Mouse (Mus musculus) yolk sac, embryonic 10.5 days (tissue): ENCODE measurements at regions not wholly inside any gene's neighbourhood (a gene's known extent, or its start where the extent isn't known, plus 50 kb on each side); places are given as distances from the start of the nearest gene placed in this dataset.
"Not testable (repeated sequence)": the region's sequence is repeated elsewhere in the genome, so short reads cannot be mapped to it uniquely, and the experiment has no call there.

Experiments
- DNase-seq: peaks from one replicate; pipeline ENCODE4 v3.0.0-alpha.2; 2017; ENCODE audit warnings: low spot score

GRCm38 (mm10) chr12:79989582-79990110, 123.2 kb downstream of the Zfp36l1 start:
- no peak for DNase-seq

- no peak for DNase-seq
Measured at GRCm38 (mm10) chr12:79988401-79989358, 124.1 kb downstream of the Zfp36l1 start.

GRCm38 (mm10) chr12:79986241-79986976, 126.4 kb downstream of the Zfp36l1 start:
- DNase-seq: peak; percentile 85

GRCm38 (mm10) chr12:79984985-79985747, 127.6 kb downstream of the Zfp36l1 start:
- DNase-seq: no peak

GRCm38 (mm10) chr12:79984025-79984790, 128.6 kb downstream of the Zfp36l1 start:
- DNase-seq: no peak

GRCm38 (mm10) chr12:79983232-79983631, 129.6 kb downstream of the Zfp36l1 start:
- no peak for DNase-seq

GRCm38 (mm10) chr12:79982497-79982896, 130.3 kb downstream of the Zfp36l1 start:
- not testable (repeated sequence) for DNase-seq

- no peak for DNase-seq
Measured at GRCm38 (mm10) chr12:79980711-79981110, 132.1 kb downstream of the Zfp36l1 start.

GRCm38 (mm10) chr12:79977136-79977535, 135.7 kb downstream of the Zfp36l1 start:
- DNase-seq: no peak

GRCm38 (mm10) chr12:79975466-79976239, 137.2 kb downstream of the Zfp36l1 start:
- peak; percentile 48 for DNase-seq

- no peak for DNase-seq
Measured at GRCm38 (mm10) chr12:79975050-79975449, 137.8 kb downstream of the Zfp36l1 start.

- DNase-seq: no peak
Measured at GRCm38 (mm10) chr12:79974530-79974929, 138.3 kb downstream of the Zfp36l1 start.

GRCm38 (mm10) chr12:79973566-79974230, 139.1 kb downstream of the Zfp36l1 start:
- no peak for DNase-seq

- DNase-seq: no peak
Measured at GRCm38 (mm10) chr12:79970981-79971390, 141.8 kb downstream of the Zfp36l1 start.

- DNase-seq: no peak
Measured at GRCm38 (mm10) chr12:79970227-79970901, 142.4 kb downstream of the Zfp36l1 start.

GRCm38 (mm10) chr12:79969346-79970226, 143.2 kb downstream of the Zfp36l1 start:
- DNase-seq: no peak

GRCm38 (mm10) chr12:79968676-79969075, 144.1 kb downstream of the Zfp36l1 start:
- DNase-seq: no peak
